Mouse (Mus musculus) MEL (cell line): ENCODE results near the gene Ass1.
A peak's percentile ranks its signal among the peaks of the same experiment; 100 is the strongest.

Experiments used
- CTCF ChIP-seq, 3 experiments: IDR thresholded peaks in 2 of 3; conservative IDR thresholded peaks in 1 of 3; 2 replicates each; pipeline ENCODE4 v1.5.1; 2011 to 2012; ENCODE audit warnings: low read length in 3 of 3, low read depth in 2 of 3, mild to moderate bottlenecking in 2 of 3, improper control_type of control experiment in 1 of 3, inconsistent platforms in 1 of 3, mixed read lengths in 1 of 3, moderate library complexity in 1 of 3; ENCODE audit not compliant: control insufficient read depth in 1 of 3, insufficient read depth in 1 of 3, poor library complexity in 1 of 3, severe bottlenecking in 1 of 3
- ELF1 ChIP-seq: IDR thresholded peaks from 2 replicates; pipeline ENCODE4 v1.6.1; 2014; ENCODE audit warnings: low read depth, mild to moderate bottlenecking, inconsistent platforms, low read length, improper control_type of control experiment, moderate library complexity
- MAX ChIP-seq: IDR thresholded peaks from 2 replicates; pipeline ENCODE4 v1.6.1; 2011; ENCODE audit warnings: low read length, improper control_type of control experiment
- MXI1 ChIP-seq: IDR thresholded peaks from 2 replicates; pipeline ENCODE4 v1.6.1; 2011; ENCODE audit warnings: mild to moderate bottlenecking, low read depth, low read length, improper control_type of control experiment
- RAD21 ChIP-seq: IDR thresholded peaks from 2 replicates; pipeline ENCODE4 v1.6.1; 2011; ENCODE audit warnings: mild to moderate bottlenecking, low read depth, low read length, improper control_type of control experiment
- SMC3 ChIP-seq: IDR thresholded peaks from 2 replicates; pipeline ENCODE4 v1.6.1; 2011; ENCODE audit warnings: low read depth, low read length, improper control_type of control experiment
- TAL1 ChIP-seq: IDR thresholded peaks from 2 replicates; pipeline ENCODE4 v1.6.1; 2012; ENCODE audit warnings: mild to moderate bottlenecking, inconsistent platforms, low read length, moderate library complexity, mixed read lengths
- USF1 ChIP-seq: IDR thresholded peaks from 2 replicates; pipeline ENCODE4 v1.6.1; 2014; ENCODE audit warnings: low read depth, mild to moderate bottlenecking, inconsistent platforms, low read length, improper control_type of control experiment, moderate library complexity
- USF2 ChIP-seq, 2 experiments: IDR thresholded peaks; 2 replicates each; pipeline ENCODE4 v1.6.1; 2011 to 2012; ENCODE audit warnings: improper control_type of control experiment in 2 of 2, low read length in 2 of 2, borderline replicate concordance in 1 of 2, inconsistent platforms in 1 of 2, low read depth in 1 of 2, mild to moderate bottlenecking in 1 of 2; ENCODE audit not compliant: insufficient read depth in 1 of 2

DNA sequence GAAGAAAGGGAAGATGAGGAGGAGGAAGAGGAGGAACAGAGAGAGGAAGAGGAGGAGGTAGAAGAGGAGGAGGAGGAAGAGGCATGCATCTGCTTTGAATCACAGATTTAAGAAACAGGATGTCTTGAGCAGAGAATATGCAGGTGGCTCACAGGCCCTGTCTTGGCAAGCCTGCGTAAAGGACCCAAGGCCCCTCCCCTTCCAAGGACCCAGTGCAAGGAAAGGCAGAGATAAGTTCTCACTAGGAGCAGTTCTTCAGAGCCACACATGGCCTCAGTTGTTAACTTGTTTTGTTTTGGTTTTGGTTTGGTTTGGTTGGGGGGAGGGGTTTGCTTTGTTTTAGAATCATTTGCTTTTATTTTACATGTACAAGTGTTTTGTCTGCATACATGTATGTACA is 18.5 kb upstream of the Ass1 start:
- no peak for TF ChIP-seq CTCF (IDR thresholded peaks at IDR 0.05 in 2 of 3, conservative IDR thresholded peaks at IDR 0.05 in 1 of 3; ENCODE audit: control insufficient read depth in 1 of 3, insufficient read depth in 1 of 3, low read depth in 2 of 3, low read length in 3 of 3, poor library complexity in 1 of 3, severe bottlenecking in 1 of 3)
- TF ChIP-seq ELF1, result no peak
- TF ChIP-seq USF2 (IDR thresholded peaks at IDR 0.05; ENCODE audit: borderline replicate concordance in 1 of 2, insufficient read depth in 1 of 2, low read depth in 1 of 2, low read length in 2 of 2), result no peak
- TF ChIP-seq MXI1, result peak; percentile 23; the same call in 1 of the 2 replicates
- no peak for TF ChIP-seq MAX
- no peak for TF ChIP-seq RAD21
- TF ChIP-seq SMC3, result no peak
- TF ChIP-seq TAL1, result no peak
- no peak for TF ChIP-seq USF1
